Mouse (Mus musculus) cerebellum, adult (tissue): ENCODE data around the gene St3gal4.
A peak's percentile ranks its signal among the peaks of the same experiment; 100 is the strongest.

ENCODE experiments used
- ATAC-seq: cut with Nextera tagmentation; 2 replicates; pipeline ENCODE4 v1.9.2; 2017; ENCODE audit warnings: mild to moderate bottlenecking, moderate library complexity, mixed read lengths; ENCODE audit not compliant: insufficient number of reproducible peaks, low FRiP score, low TSS enrichment

Gene St3gal4

DNA sequence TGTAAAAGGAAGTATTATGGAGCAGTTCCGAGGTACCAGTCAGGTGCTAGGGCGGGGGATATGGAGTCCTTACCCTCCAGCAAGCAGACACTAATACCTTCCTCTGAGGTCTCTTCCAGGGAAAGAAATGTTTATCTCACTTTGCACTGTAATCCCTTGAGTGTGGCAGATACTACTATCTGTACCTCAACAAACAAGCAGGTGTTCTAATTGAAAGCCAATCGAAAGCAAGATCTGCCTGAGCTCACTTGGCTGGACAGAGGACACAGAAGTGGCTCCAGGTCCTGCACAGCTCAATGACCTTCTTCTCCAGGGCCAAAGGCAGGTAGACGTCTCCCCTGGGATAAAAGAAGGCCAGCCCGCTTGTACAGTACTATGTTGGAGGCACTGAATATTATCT is 9.0 kb downstream of the St3gal4 start:
- no peak for ATAC-seq

DNA sequence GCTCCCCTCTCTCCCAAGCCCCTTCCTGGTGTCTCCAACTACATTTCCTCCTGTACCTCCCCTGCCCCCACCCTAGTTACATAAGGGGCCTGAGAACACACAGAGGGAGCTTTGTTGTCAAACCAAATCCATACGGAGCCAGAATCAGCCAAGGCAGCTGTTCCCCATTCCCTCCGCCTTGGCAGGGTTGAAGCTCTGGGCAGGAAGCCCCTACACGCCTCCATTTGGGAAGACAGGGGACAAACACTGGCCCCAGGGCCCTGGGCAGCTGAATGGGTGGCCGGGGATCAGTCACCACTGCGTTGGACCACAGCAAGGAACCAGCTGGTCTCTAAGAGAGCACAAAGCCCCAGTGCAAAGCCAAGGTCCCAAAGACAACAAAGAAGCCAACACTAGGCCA is 10.2 kb downstream of the St3gal4 start:
- 0 out of 2 replicates have a peak, but pooled peaks have one; percentile 53 for ATAC-seq

DNA sequence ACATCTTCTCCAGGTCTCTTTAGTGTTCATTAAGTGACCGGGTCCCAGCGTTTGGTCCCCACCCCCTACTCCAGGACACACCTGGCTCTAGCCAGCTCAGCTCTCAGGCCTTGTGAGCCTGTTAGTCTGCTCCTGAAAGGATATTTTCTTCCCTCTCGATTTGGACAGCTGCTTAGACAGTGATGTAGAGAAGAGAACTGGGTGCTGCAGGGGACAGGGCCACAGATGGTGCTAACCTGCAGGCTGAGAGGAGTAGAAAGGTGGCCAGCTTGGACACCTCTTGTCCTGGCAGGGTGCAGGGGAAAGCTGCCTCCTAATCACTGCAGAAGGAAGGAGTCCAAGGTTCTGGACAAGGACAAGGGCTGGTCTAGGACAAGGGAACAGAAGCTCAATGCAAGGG is 11.0 kb downstream of the St3gal4 start:
- peak; percentile 40; the same call in 1 of the 2 replicates for ATAC-seq

DNA sequence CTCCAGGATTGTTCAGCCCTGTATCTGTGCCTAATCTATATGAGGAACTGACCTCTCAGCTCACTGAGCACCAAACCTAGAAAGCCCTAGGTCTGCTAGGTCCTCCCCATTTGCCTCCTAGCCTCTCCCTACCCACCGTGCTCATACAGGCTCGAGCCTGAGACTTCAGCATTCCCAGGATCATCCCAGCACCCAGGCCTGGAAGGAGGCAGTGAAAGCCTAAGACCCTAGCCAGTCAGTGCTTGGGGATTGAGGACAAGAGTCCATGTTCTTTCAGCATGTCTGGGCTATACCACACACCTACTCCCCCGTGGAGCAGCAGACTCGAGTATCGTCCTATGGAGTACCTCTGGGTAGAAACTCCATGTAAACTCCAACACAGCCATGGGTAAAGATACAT is 11.7 kb downstream of the St3gal4 start:
- ATAC-seq: no peak

DNA sequence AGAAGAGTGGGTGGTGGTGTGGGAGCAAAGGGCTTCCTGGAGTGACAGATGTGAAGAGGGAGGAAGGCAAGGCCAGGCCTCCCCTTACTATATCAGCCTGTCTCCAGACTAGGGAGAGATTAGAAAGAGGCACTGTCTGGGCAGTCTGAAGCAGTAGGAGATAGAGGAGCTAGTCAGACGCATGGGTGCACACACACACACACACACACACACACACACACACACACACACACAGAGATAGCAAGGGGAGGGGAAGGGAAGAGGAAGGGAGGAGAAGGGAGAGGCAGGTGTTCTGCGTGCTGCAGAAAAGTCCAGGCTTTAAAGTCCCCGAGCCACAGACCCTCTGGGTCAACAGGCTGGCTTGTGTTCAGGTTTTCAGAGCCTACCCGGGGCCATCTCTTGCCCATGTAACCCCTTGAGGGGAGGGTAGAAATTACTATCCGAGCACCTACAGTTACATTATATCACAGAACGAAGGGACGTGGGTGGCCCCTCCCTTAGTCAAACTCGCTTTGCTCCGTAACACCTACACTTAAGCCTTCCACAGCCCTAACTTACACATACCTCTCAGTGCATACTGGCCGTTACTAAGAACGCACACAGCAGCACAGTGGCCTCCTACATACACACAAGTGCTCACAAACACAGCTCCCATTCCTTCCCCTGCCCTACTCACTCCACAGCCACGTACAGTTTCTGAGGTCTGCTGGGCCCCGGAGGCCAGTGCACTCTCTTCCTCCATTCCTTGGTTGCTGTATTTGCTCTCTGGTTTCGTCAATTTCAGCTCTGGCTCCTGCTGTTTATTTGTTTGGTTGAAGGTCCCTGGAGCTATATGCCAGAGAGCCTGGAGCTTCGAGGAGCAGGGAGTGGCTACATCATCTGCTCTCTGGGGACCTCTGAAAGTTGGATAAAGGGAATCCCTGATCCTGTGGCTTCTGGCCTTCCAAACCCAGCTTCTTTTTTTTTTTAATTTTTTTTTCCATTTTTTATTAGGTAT is 12.9 kb downstream of the St3gal4 start:
- ATAC-seq: no peak

DNA sequence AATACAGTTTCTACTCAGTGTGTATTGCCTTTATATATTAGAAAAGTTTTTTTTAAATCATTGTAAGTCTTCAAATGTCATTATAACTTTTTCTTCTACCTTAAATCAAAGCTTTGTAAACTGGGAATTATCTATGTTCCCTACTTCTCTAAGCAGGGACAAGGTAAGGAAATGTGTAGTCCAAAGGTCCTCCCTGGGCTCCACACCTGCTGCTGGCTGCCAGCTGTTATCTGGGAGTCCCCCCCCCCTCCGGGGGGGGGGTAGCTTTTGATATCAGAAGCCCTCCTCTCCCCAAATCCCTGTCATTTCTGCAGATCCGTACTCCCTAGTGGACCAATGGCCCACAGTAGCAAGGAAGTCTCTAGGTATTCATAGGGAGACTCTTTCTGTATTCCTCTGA is 13.6 kb downstream of the St3gal4 start:
- no peak for ATAC-seq

DNA sequence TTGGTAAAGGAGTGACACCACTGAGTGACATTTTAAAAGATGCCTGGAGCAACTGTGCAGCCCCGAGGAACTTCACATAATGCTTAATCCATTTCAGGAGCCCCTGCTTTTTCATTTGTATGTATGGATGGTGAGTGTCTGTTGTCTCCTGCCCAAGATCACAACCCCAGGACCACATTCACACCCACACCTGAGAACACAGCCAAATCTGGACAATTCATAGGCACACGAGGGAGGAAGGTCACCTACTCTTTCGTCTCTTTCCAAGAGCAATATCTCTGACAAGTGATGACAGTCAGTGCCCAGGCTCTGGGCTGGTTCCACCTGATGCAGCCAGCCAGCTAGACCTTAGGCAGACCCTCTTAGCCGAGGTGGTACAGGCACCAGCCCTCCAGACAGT is 14.4 kb downstream of the St3gal4 start:
- ATAC-seq: no peak

DNA sequence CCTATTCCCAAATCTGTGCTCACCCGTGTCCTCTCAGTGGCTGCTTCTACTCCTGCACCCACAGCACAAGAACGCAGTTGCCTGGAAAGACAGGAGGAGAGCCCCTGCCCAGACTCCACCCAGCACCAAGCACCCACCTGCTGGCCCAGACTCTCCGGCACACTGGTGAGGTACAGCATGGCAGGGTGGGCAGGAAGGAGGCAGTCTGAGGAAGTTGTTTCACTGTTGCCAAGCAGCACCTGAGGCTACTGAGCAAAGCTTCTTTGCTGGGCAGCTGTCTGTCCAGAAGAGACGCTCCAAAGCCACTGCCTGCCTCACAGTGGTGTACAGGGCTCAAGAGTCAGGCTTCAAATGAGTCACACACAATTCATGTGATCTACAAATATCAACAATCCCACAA is 20.3 kb downstream of the St3gal4 start:
- ATAC-seq: no peak

DNA sequence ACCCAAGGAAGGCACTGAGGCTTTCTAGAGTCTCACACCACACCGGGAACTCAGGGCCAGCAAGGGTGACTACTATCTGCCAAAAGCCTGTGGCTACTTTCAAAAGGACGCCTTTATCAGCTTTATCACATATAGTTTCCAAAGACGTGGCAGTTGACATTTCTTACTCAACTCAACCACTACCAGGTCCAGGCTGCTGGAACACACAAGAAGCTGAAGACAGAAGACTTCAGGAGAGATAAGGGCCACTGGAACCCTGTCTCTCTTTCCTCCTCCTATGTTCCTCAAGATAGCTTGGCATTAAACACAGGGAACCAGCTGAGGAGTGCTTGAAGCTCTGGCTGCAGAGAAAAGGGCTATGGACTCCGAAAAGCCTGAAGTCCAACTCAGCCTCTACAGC is 21.2 kb downstream of the St3gal4 start:
- ATAC-seq: no peak

DNA sequence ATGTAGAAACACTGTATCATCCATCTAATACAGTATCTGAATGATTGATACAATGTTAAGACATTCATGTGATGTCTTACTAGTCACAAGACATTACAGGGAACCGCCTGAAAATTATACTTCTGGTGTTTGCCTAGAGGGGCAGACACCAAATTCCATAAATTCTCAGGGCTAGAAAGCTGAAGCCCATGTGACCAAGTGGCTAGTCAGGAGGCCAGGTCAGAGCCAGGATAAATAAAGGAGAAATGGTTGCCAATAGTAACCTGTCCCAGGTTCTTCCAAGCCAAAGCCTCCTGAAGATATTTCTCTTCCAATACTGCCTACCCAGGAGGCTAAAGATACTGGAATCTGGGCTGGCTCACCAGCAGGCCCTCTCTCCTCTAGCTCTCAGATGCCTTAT is 23.3 kb downstream of the St3gal4 start:
- ATAC-seq: no peak

DNA sequence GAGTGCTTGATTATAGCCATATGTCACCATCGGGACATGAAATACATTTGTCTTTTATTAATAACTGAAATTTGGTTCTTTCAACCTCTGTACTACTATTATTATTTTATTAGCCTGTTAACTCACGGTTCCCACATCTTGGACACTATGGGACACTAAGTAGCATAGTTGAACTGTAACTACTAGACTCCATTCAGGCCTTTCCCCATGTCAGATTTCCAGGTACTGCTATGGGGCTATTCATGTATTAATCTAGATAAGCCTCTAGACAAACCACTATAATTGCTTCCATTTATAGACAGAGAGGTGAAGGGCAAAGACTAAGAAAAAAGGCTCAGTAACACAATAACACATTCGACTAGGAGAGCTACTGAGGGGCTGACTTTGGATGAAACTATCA is 25.7 kb downstream of the St3gal4 start:
- no peak for ATAC-seq

DNA sequence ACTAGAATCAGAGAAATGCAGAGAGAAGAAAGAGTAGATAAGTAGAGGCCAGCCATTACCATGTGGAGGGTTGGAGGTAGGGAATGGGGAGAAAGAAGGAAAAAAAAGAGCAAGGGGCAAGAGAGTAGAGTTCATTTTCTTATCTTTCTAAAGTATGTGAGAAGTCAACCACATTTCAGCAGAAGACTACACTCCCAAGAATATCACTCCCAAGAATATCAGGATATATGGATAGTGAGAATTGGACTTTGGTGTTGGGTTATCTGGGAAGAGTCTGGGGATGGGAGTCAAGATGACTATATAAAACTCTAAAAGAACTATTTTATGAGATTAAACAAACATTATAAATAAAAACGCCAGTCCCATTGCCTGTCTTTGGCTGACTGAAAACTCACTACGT is 26.2 kb downstream of the St3gal4 start:
- ATAC-seq: no peak

DNA sequence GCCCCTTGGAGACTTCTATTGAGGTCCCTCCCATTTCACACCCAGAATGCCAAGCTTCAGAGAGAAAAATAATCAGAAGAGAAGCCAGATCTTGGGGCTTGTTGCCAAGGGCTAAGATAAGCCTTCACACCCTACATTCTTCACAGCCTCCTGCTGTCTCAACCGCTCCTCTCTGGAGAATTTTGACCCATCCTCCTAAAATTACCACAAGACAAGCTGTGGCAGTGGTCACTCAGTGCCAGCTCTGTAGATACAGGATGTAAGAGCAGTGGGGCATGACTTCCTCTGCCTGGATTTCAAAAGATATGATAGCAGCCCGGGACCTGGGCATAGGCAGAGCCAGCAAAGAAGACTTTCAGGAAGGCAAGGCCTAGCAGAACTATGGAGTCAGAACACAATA is 57.6 kb downstream of the St3gal4 start:
- ATAC-seq: no peak

DNA sequence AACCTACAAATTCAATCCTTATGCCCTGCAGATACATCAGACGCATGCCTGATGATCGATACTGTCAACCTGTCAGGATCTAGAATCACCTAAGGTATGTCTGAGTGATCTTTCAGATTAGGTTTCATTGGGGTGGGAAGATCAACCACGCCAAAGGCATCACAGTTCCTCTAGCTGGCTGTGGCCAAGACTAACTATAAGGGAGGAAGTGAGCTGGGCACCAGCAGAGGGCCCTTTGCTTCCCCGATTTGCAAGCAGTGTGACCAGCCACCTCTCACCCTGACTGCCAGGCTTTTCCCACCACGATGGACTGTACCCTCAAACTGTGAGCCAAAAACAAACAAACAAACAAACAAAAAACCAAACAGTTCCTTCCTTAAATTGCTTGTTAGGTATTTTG is 59.2 kb downstream of the St3gal4 start:
- ATAC-seq: no peak

DNA sequence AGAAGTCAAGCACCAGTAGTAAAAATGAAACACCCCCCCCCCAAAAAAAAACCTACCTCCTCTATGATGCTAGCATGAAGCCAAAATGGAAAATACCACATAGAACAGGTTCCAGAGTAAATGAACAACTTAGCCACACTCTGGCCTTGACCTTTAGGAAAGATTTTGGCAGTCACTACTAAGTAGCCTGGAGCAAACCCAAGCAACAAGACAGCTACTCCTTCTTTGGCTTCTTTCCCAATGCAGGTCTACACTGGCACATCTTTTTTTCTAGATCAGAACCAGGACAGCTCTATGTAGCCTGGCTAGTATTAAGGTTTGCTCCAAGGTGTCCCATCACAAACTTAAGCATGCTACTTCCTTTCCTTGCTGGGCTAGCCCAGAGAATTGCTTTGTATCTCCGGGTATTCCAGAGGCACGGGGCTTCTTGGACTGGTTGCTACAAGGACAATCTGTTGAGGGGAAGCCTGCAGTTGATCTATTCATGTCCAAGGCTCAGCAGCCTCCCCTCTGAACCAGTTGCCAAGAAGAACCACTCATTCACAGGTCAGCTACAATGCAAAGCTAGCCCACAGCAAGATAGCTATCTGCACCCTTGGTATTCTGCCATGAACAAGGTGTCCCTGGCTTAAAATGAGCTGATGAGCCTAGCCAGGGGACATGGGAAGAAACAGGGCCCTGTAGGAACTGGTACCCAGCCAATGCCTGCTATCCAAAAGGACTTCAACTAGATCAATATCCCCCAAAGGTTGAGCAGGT is 60.3 kb downstream of the St3gal4 start:
- peak; percentile 26; the same call in 1 of the 2 replicates for ATAC-seq

DNA sequence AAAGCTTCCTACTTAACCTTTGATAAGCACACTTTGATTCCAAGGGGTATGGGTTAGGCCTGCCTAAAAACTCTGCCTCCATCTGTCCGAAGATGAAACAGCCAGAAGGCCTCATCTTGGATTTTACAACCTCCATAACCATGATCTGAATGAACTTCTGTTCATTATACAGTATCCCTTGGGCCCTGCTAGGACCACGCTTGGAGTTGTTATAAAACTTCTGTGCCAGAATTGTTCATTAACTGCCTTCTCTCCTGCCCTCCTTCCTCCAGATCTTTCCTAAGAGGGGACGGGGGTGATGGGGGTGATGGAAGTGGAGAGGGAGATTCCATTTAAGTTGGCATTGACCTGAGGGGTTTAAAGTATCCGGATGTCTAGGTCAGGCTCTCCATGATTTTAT is 60.9 kb downstream of the St3gal4 start:
- no peak for ATAC-seq

DNA sequence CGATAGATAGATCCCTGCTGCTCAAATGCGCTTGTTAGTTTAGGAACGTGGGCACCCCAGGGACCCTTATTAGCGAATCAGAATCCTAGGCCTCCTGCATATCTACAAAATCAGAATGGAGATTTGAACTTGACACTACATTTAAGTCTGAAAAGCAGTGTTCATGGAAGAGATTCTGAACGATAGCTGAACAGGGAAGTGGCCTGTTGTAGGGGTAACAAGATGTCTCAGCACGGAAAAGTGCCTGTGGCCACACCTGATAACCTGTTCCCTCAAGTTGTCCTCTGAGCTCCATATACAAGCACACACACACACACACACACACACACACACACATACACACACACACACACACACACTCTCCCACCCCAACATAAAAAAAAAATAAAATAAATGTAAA is 61.4 kb downstream of the St3gal4 start:
- no peak for ATAC-seq

DNA sequence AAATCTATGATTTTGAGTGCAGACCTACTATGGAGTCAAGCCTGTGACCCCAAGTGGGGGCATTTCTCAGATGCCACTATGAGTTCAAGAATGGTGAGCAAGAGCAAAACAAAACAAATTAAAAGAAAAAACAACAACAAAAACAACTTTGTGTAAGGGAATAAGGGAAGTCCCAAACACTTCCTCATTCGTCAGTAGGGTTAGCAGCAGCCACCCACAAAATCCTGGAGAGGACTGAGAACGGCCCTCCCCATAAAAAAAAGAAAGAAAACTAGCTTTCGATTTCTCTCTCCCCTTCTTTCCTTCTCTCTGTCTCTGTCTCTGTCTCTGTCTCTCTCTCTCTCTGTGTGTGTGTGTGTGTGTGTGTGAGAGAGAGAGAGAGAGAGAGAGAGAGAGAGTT is 62.5 kb downstream of the St3gal4 start:
- ATAC-seq: no peak

DNA sequence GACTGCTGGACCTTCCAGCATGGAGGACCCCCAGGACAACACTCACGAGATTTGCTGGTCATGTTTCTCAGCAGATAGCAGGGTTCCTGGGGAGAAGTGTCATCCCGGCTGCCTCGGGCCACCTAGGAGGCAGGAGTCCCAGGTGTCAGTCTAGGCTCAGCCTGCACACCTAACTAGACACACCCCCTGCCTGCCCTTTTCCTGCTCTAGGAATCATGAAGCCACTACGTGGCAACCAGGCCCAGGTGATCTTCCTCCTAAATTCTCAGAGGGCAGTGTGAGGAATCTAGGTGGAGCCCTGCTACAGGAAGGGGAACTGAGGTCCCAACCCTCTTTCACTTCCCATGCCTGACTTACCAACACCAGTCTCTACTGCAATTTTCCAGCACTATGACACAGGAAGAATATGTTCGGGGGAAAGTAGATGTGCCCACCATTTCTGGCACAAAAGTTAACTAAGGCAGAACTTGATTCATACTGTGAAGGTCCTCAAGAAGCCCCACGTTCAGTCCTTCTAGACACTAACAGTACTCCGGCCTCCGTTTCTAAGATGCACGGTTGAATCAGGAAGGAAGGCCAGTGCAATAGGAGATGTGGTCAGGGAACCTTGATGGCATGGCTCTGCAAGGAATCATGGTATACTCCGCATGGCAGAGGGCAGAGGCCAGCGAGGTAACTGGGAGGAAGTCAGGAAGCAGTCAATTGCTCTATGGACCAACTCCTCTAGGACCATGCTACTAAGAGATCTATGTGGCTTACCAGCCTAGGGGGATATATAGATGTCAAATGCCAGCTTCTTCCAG is 63.3 kb downstream of the St3gal4 start:
- no peak for ATAC-seq

DNA sequence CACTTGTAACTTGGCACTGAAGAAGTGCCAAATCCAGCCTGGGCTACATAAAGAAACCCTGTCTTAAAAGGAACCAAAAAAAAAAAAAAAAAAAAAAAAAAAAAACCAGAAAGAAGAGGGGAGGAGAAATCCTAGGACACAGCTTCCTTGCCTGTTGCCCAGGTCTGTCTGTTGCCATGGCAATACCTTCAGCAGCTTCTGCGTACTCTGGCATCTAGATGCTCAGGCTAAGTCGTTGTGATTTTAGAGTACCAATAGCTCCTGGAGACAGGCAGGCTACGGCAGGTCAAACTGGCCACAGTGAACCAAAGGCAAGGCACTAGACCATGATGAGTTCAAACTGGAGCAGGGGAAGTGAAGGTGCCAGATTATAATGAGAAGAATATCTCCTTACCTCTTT is 65.4 kb downstream of the St3gal4 start:
- ATAC-seq: no peak

DNA sequence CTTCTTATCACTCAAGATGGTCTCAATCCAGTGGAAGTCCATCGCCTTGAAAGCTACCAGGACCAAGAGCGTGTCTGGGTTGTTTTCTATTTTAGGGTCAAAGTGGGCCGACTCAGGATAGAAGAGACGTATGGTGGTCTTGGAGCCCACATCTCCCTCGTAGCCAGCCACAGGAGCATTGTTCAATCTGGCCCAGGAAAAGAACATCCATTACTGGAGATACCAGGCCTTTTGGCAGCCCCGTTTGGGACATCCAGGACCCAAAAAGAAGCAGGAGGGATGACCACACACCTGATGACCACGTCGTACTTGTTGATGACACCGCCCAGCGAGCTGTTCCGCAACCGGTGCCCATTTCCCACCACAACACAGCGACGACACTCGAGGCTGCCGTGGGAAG is 66.0 kb downstream of the St3gal4 start:
- ATAC-seq: no peak
